Mouse (Mus musculus) neural tube, embryonic 14.5 days (tissue): Measurements from ENCODE around the gene Zp2. TPM values are rescaled to one million over a fixed set of nuclear protein-coding genes. Genes with fewer than 3 reads are reported as not detected.

Experiments used
- ATAC-seq: fragments of 200-750 bp; cut with Nextera tagmentation; 2 replicates; pipeline ENCODE4 v1.8.0; 2017; ENCODE audit warnings: low read depth, mild to moderate bottlenecking, moderate TSS enrichment, moderate library complexity
- H3K27ac ChIP-seq: fragments of 300-500 bp; sonication (generic); 2 replicates; pipeline ENCODE4 v1.5.1; 2014; ENCODE audit warnings: low read depth, mild to moderate bottlenecking, control low read depth, low read length, moderate library complexity, mixed read lengths
- H3K27me3 ChIP-seq: fragments of 300-500 bp; sonication (generic); 2 replicates; pipeline ENCODE4 v1.6.1; 2014; ENCODE audit warnings: low read length; ENCODE audit not compliant: control insufficient read depth, insufficient read depth
- H3K36me3 ChIP-seq: fragments of 300-500 bp; sonication (generic); 2 replicates; pipeline ENCODE4 v1.6.1; 2014; ENCODE audit warnings: low read length, mixed read lengths; ENCODE audit not compliant: control insufficient read depth, insufficient read depth
- H3K4me1 ChIP-seq: fragments of 300-500 bp; sonication (generic); 2 replicates; pipeline ENCODE4 v1.6.1; 2014; ENCODE audit warnings: low read length; ENCODE audit not compliant: control insufficient read depth, insufficient read depth
- H3K4me2 ChIP-seq: fragments of 300-500 bp; sonication (generic); 2 replicates; pipeline ENCODE4 v1.6.1; 2014; ENCODE audit warnings: mild to moderate bottlenecking, low read depth, low read length, control low read depth
- H3K4me3 ChIP-seq: fragments of 300-500 bp; sonication (generic); 2 replicates; pipeline ENCODE4 v1.5.1; 2014; ENCODE audit warnings: low read depth, low read length, control low read depth, mixed read lengths
- H3K9ac ChIP-seq: fragments of 300-500 bp; sonication (generic); replicated peaks from 2 replicates; pipeline ENCODE4 v1.6.1; 2014; ENCODE audit warnings: low read depth, mild to moderate bottlenecking, control low read depth, low read length, mixed read lengths
- H3K9me3 ChIP-seq: fragments of 300-500 bp; sonication (generic); 2 replicates; pipeline ENCODE4 v1.6.1; 2016; ENCODE audit warnings: low read length; ENCODE audit not compliant: control insufficient read depth
- WGBS: fragments of 180-500 bp; shearing (Covaris S2); extraction: QIAGEN DNeasy Blood & Tissue Kit; methylation state at CpG from one replicate; pipeline ENCODE4 v1.1.7; 2014; 5-methylcytosine and 5-hydroxymethylcytosine counted together
- polyA plus RNA-seq: library from polyadenylated mRNA; unstranded; fragments of >200 nt; fragmentation: Nextera tagmentation; extraction: Ambion mirVana; gene quantifications from 2 replicates; pipeline ENCODE4 v1.2.1, GENCODE M21; 2014

The Zp2 gene
- polyA plus RNA-seq, 1 experiment from 2014 or later, result not detected

- ATAC-seq, result no peak
- no peaks in the 10 kb centered on the region for H3K4me1 ChIP-seq
- 27% methylated on average over 2 of the region's 2 CpGs for WGBS
- H3K27ac ChIP-seq, result no peak overlapping the region
- no peaks in the 10 kb centered on the region for H3K9me3 ChIP-seq
- H3K36me3 ChIP-seq, result no peaks in the 10 kb centered on the region
- H3K27me3 ChIP-seq, result no peaks in the 10 kb centered on the region
- H3K4me3 ChIP-seq, result no peak overlapping the region
- no peak overlapping the region for H3K9ac ChIP-seq
- no peak overlapping the region for H3K4me2 ChIP-seq
Observed at GRCm38 (mm10) chr7:120178935-120179334, 33.8 kb upstream of the Zp2 start.

GRCm38 (mm10) chr7:120177611-120178010, 32.5 kb upstream of the Zp2 start:
- no peaks in the 10 kb centered on the region for H3K9me3 ChIP-seq

GRCm38 (mm10) chr7:120174723-120175504, 29.8 kb upstream of the Zp2 start:
- Histone ChIP-seq H3K4me3 (no peak overlapping the region), H3K9me3 (no peaks in the 10 kb centered on the region), H3K9ac (no peak overlapping the region), H3K27ac (no peak overlapping the region), H3K4me2 (no peak overlapping the region), H3K4me1 (no peaks in the 10 kb centered on the region), H3K27me3 (no peaks in the 10 kb centered on the region), H3K36me3 (no peaks in the 10 kb centered on the region)
- no peak for ATAC-seq
- WGBS, result 87% methylated on average over 11 of the region's 11 CpGs

More at GRCm38 (mm10) chr7:120177611-120178010, 32.5 kb upstream of the Zp2 start:
- no peak overlapping the region for H3K27ac ChIP-seq
- H3K9ac ChIP-seq, result no peak overlapping the region
- H3K4me2 ChIP-seq, result no peak overlapping the region
- ATAC-seq, result no peak
- H3K4me3 ChIP-seq, result no peak overlapping the region
- H3K36me3 ChIP-seq, result no peaks in the 10 kb centered on the region
- no peaks in the 10 kb centered on the region for H3K4me1 ChIP-seq
- H3K27me3 ChIP-seq, result no peaks in the 10 kb centered on the region
- 82% methylated on average over 3 of the region's 3 CpGs for WGBS

GRCm38 (mm10) chr7:120173603-120174244, 28.6 kb upstream of the Zp2 start, which contains the start of gene Anks4b:
TSS of gene Anks4b (plus strand) at chr7:120173858.
- Histone ChIP-seq H3K4me1 (no peaks in the 10 kb centered on the region), H3K4me2 (no peak within 1 kb of the TSS), H3K36me3 (no peaks in the 10 kb centered on the region), H3K27ac (no peak within 1 kb of the TSS), H3K4me3 (no peak within 1 kb of the TSS), H3K27me3 (no peaks in the 10 kb centered on the region), H3K9ac (no peak within 1 kb of the TSS), H3K9me3 (no peaks in the 10 kb centered on the region)
- 89% methylated on average over 10 of the region's 10 CpGs for whole genome bisulfite sequencing
- ATAC-seq, result no peak

- Histone ChIP-seq H3K4me2 (no peak overlapping the region), H3K4me1 (no peaks in the 10 kb centered on the region), H3K27me3 (no peaks in the 10 kb centered on the region), H3K36me3 (no peaks in the 10 kb centered on the region), H3K9me3 (no peaks in the 10 kb centered on the region), H3K27ac (no peak overlapping the region), H3K9ac (no peak overlapping the region), H3K4me3 (no peak overlapping the region)
- WGBS, result 80% methylated on average over 1 of the region's 1 CpGs
- ATAC-seq, result no peak
Observed at GRCm38 (mm10) chr7:120172188-120172700, 27.2 kb upstream of the Zp2 start.

GRCm38 (mm10) chr7:120163581-120164251, 18.6 kb upstream of the Zp2 start:
- H3K27me3 ChIP-seq, result no peaks in the 10 kb centered on the region
- H3K9ac ChIP-seq, result no peak overlapping the region
- no peaks in the 10 kb centered on the region for H3K4me1 ChIP-seq
- whole genome bisulfite sequencing, result 87% methylated on average over 11 of the region's 11 CpGs
- H3K4me2 ChIP-seq, result no peak overlapping the region
- no peak for ATAC-seq
- H3K36me3 ChIP-seq, result no peaks in the 10 kb centered on the region
- H3K4me3 ChIP-seq, result no peak overlapping the region
- H3K9me3 ChIP-seq, result no peaks in the 10 kb centered on the region
- no peak overlapping the region for H3K27ac ChIP-seq

- no peaks in the 10 kb centered on the region for H3K9me3 ChIP-seq
- H3K4me2 ChIP-seq, result no peak overlapping the region
- no peak for ATAC-seq
- H3K27me3 ChIP-seq, result no peaks in the 10 kb centered on the region
- H3K36me3 ChIP-seq, result no peaks in the 10 kb centered on the region
- peaks cover 4% of the 10 kb centered on the region; the same call in 1 of the 2 replicates for H3K4me1 ChIP-seq
- H3K4me3 ChIP-seq, result no peak overlapping the region
- H3K9ac ChIP-seq, result no peak overlapping the region
- H3K27ac ChIP-seq, result no peak overlapping the region
- WGBS, result 37% methylated on average over 4 of the region's 4 CpGs
Observed at GRCm38 (mm10) chr7:120158121-120158613, 13.1 kb upstream of the Zp2 start.

GRCm38 (mm10) chr7:120157575-120158061, 12.5 kb upstream of the Zp2 start:
- Histone ChIP-seq H3K9me3 (no peaks in the 10 kb centered on the region), H3K36me3 (no peaks in the 10 kb centered on the region), H3K4me2 (no peak overlapping the region), H3K4me3 (no peak overlapping the region), H3K27me3 (no peaks in the 10 kb centered on the region), H3K27ac (no peak overlapping the region), H3K9ac (no peak overlapping the region), H3K4me1 (peaks cover 4% of the 10 kb centered on the region; the same call in 1 of the 2 replicates)
- no peak for ATAC-seq
- 17% methylated on average over 5 of the region's 5 CpGs for whole genome bisulfite sequencing
